Mouse (Mus musculus) bone marrow macrophage, adult 2 months (primary cell): ENCODE measurements at regions not wholly inside any gene's neighbourhood (a gene's known extent, or its start where the extent isn't known, plus 50 kb on each side); places are given as distances from the start of the nearest gene placed in this dataset.

ENCODE experiments used
- CTCF ChIP-seq: IDR thresholded peaks from 2 replicates; pipeline ENCODE4 v1.5.1; 2012; ENCODE audit warnings: low read depth, mild to moderate bottlenecking, low read length, moderate library complexity
- POLR2A ChIP-seq: IDR thresholded peaks from 2 replicates; pipeline ENCODE4 v1.6.1; 2012; ENCODE audit warnings: mild to moderate bottlenecking, low read depth, low read length, borderline replicate concordance

GRCm38 (mm10) chr11:110723971-110724370 is 243.9 kb upstream of the Kcnj16 start:
- TF ChIP-seq CTCF: no peak
- TF ChIP-seq POLR2A: no peak
